Mouse (Mus musculus) midbrain, embryonic 10.5 days (tissue): ENCODE measurements around the gene 1700010B08Rik. TPM values are rescaled to one million over a fixed set of nuclear protein-coding genes. Genes with fewer than 3 reads are reported as not detected.

Source experiments
- DNase-seq: peaks from one replicate; pipeline ENCODE4 v3.0.0-alpha.2; 2017; ENCODE audit warnings: low spot score
- H3K27ac ChIP-seq: fragments of 300-500 bp; sonication (generic); replicated peaks from 2 replicates; pipeline ENCODE4 v1.5.1; 2016; ENCODE audit warnings: mild to moderate bottlenecking
- H3K27me3 ChIP-seq: fragments of 300-500 bp; sonication (generic); 2 replicates; pipeline ENCODE4 v1.6.1; 2016; ENCODE audit warnings: low read depth, mild to moderate bottlenecking; ENCODE audit not compliant: poor library complexity, severe bottlenecking
- H3K36me3 ChIP-seq: fragments of 300-500 bp; sonication (generic); 2 replicates; pipeline ENCODE4 v1.6.1; 2016; ENCODE audit warnings: mild to moderate bottlenecking, moderate library complexity
- H3K4me1 ChIP-seq: fragments of 300-500 bp; sonication (generic); 2 replicates; pipeline ENCODE4 v1.6.1; 2016
- H3K4me3 ChIP-seq: fragments of 300-500 bp; sonication (generic); 2 replicates; pipeline ENCODE4 v1.5.1; 2016; ENCODE audit warnings: mild to moderate bottlenecking, moderate library complexity
- H3K9me3 ChIP-seq: fragments of 300-500 bp; sonication (generic); replicated peaks from 2 replicates; pipeline ENCODE4 v1.6.1; 2016; ENCODE audit warnings: mild to moderate bottlenecking
- WGBS: fragments of 180-500 bp; shearing (Covaris S2); methylation state at CpG from one replicate; pipeline ENCODE4 v1.1.7; 2016; 5-methylcytosine and 5-hydroxymethylcytosine counted together
- microRNA-seq: library from miRNA; unstranded; fragments of <30 nt; microRNA quantifications from one replicate; pipeline ENCODE4, GENCODE M21; 2017
- polyA plus RNA-seq: library from polyadenylated mRNA; unstranded; fragments of >200 nt; fragmentation: Nextera tagmentation; extraction: Ambion mirVana; gene quantifications from 2 replicates; pipeline ENCODE4 v1.2.1, GENCODE M21; 2016

Gene 1700010B08Rik
- polyA plus RNA-seq, 1 experiment from 2014 or later: not detected

GRCm38 (mm10) chr2:173757624-173758155 is 38.5 kb downstream of the 1700010B08Rik start:
- peaks cover 30% of the 10 kb centered on the region for H3K4me1 ChIP-seq
- H3K4me3 ChIP-seq: no peak overlapping the region
- H3K27me3 ChIP-seq: no peaks in the 10 kb centered on the region
- DNase-seq: no peak
- no peak overlapping the region for H3K27ac ChIP-seq
- no peaks in the 10 kb centered on the region for H3K9me3 ChIP-seq
- peaks cover 4% of the 10 kb centered on the region; the same call in 1 of the 2 replicates for H3K36me3 ChIP-seq
- 89% methylated on average over 8 of the region's 8 CpGs for WGBS

DNA sequence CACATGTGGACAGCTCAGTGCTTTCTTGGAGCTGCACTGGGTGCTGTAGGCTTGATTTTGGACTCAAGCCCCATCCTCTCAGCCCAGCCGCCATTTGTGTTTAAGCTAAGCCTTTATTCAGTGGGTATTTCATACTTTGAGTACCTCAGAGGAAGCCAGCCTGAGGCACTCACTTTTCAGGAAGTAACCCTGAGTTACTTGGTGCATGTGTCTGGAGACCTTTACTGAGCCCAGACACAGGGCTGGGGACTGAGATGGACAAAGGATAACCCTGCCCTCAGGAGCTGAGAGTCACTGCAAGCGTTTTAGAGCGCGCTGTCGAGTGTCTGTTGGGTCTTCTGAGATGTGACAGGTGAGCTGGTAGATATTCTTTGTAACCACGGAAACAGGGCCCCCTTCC is 41.4 kb downstream of the 1700010B08Rik start:
- no peak overlapping the region for H3K27ac ChIP-seq
- no peaks in the 10 kb centered on the region for H3K9me3 ChIP-seq
- WGBS: 90% methylated on average over 6 of the region's 6 CpGs
- H3K4me1 ChIP-seq: peaks cover 19% of the 10 kb centered on the region
- H3K36me3 ChIP-seq: peaks cover 22% of the 10 kb centered on the region; the same call in 1 of the 2 replicates
- no peak for DNase-seq
- no peak overlapping the region for H3K4me3 ChIP-seq
- H3K27me3 ChIP-seq: no peaks in the 10 kb centered on the region

DNA sequence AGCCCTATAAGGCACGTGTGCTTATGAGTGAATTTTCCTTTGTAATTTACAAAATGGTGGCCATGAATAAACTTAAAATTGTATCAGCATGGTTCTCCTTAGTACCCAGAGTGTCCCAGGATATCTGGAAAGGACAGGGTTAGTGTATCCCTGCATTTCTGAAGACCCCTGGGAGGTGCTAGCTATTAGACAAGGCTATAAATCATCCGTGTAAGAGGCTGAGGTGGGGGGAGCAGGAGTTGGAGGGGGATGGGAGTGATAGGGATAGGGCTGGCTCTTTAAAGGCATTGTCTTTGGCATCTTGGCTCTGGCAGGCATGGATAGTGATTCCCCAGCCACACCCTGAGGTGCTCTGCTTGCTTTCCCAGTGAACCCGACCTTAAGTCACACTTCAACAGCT is 45.4 kb downstream of the 1700010B08Rik start:
- no peaks in the 10 kb centered on the region for H3K9me3 ChIP-seq
- H3K4me3 ChIP-seq: no peak overlapping the region
- H3K36me3 ChIP-seq: peaks cover 37% of the 10 kb centered on the region
- WGBS: 77% methylated on average over 3 of the region's 3 CpGs
- no peaks in the 10 kb centered on the region for H3K27me3 ChIP-seq
- DNase-seq: no peak
- H3K4me1 ChIP-seq: peaks cover 28% of the 10 kb centered on the region
- H3K27ac ChIP-seq: no peak overlapping the region

DNA sequence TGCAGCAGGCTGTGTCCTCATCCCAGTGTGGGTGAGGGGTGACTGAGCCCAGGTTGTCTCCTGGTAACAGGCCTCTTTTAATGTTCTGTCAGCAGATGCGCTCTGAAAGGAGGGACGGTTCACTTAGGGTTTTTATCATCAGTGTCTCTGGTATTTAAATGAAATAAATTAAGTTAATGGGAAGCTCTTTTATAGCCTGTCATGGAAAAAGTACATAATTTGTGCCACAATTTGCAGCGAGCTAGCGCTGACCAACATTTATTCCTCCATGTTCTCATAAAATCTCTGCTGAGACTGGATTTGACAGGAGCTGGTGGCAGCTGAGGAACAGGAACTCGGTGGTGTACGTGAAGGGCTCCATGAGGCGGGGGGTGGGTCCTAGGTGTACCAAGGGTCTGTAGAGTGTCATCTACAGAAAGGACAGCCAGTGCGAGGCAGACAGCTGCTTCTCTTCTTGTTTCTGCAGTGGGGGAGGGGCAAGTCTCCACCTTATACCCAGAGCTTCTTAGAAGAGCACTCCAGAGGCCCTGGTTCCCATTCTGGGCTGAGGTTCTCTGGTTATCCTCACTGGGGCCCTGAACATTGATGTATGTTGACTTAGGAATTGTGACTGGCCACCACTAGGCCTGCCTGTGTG is 48.9 kb downstream of the 1700010B08Rik start:
- peaks cover 30% of the 10 kb centered on the region for H3K36me3 ChIP-seq
- DNase-seq: no peak
- H3K4me1 ChIP-seq: peaks cover 43% of the 10 kb centered on the region
- H3K4me3 ChIP-seq: no peak overlapping the region
- no peaks in the 10 kb centered on the region for H3K9me3 ChIP-seq
- H3K27me3 ChIP-seq: no peaks in the 10 kb centered on the region
- H3K27ac ChIP-seq: peak overlapping the region; percentile 23; the same call in 1 of the 2 replicates
- 89% methylated on average over 8 of the region's 8 CpGs for WGBS

DNA sequence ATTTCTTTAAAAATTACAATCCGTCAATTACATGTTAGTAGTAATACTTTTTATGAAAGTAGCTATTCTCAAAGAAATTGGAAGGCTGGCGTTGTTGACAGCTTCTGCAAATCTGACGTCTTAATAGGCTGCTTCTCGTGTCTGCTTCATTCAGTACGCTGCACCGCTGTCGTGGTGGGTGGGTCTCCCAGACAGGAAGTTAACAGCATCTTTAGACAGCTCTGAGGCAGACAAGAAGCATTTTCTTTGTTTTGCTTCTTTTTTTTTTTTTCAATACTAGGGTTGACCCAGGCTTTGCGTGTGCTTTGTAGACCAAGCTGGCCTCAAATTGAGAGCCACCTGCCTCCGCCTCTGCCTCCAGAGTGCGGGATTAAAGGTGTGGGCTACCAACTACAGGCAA is 50.0 kb downstream of the 1700010B08Rik start:
- peaks cover 50% of the 10 kb centered on the region for H3K4me1 ChIP-seq
- H3K9me3 ChIP-seq: no peaks in the 10 kb centered on the region
- H3K4me3 ChIP-seq: no peak overlapping the region
- no peaks in the 10 kb centered on the region for H3K27me3 ChIP-seq
- 67% methylated on average over 10 of the region's 10 CpGs for WGBS
- no peak for DNase-seq
- peaks cover 21% of the 10 kb centered on the region for H3K36me3 ChIP-seq
- no peak overlapping the region for H3K27ac ChIP-seq

DNA sequence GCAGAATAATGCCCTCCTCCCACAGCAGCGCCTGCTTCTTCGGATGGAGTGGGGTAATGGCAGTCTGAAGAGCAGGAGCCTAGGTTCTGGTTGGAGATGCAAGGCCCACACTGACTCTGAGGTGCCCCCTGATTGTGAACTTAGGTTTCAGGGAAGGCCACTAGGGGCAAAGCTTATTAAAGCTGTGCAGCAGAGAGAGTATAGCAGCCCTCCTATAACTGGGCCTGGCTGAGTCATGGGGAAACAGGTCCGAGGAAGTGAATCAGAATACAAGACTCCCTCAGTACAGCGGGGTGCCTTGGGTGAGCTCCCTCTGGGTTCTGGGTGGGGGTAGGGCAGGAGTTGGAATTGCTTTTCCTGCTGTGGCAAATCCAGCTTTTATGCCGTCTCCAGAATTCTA is 51.4 kb downstream of the 1700010B08Rik start:
- WGBS: 81% methylated on average over 5 of the region's 5 CpGs
- no peak overlapping the region for H3K27ac ChIP-seq
- H3K4me3 ChIP-seq: no peak overlapping the region
- H3K36me3 ChIP-seq: peaks cover 14% of the 10 kb centered on the region
- H3K4me1 ChIP-seq: peaks cover 61% of the 10 kb centered on the region
- H3K9me3 ChIP-seq: no peaks in the 10 kb centered on the region
- H3K27me3 ChIP-seq: no peaks in the 10 kb centered on the region
- no peak for DNase-seq

Small RNAs within 50 kb of the gene (microRNA-seq; reads per million reads assigned to microRNA genes)
- not detected for gene Mir6340

Other genes with a start within 250 kb of the 1700010B08Rik start
- gene 1700021F07Rik, start 196.8 kb upstream of the 1700010B08Rik start, polyA plus RNA-seq: not detected in 2 replicates
- gene Ankrd60, start 141.1 kb upstream of the 1700010B08Rik start, polyA plus RNA-seq: not detected in 2 replicates
- 24.0 and 27.7 TPM in 2 replicates for gene Rab22a, start 59.7 kb upstream of the 1700010B08Rik start, polyA plus RNA-seq
- 9.4 and 11.6 TPM in 2 replicates for gene Vapb, start 18.1 kb downstream of the 1700010B08Rik start, polyA plus RNA-seq